Comparison of ENCODE assay signal across 9 mouse cellular contexts in the genomic region with DNA sequence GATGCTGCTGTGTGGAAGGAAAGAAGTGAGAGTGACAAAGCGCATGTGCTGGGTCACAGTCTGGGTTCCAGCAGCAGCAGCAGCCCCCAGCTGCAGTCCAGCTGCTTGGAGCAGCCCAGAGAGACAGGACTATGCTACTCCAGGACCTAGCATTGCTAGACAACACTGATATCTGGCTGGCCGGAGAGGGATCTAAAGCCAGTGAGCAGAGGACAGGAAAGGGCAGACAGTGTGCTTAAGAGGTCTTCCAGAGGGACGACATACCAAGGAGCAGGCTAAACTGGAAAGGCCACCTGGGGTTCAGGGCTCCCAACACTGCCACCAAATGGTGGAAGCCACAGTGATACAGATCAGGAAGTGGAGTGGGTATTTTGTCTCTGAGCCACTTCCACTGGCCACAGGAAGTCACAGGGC.
DNase-seq lines count a peak whose midpoint lies in the region; ATAC-seq and TF ChIP-seq lines count a peak whose summit lies in the region.
"Had no signal": no experiment of that assay in that cellular context is flagged by ENCODE, and none has a peak within 500 bp of the region (broad histone marks: within the 10 kb centered on the region; RNA-seq: fewer than 3 reads in every experiment).

No protein-coding gene starts in this region.

- peak; percentile 47 for TF ChIP-seq CTCF in hindbrain, postnatal 0 days (IDR thresholded peaks at IDR 0.05; ENCODE audit: low read depth)

- peak; percentile 26 for DNase-seq in hindbrain, postnatal 0 days (ENCODE audit: low spot score)
- DNase-seq in hindbrain, embryonic 11.5 days (ENCODE audit: low spot score) = no peak
- peak; percentile 71 to 75 for DNase-seq in heart, postnatal 14 days
- DNase-seq in T-cell, adult 2 months (ENCODE audit: low spot score) = no peak
- no peak for DNase-seq in ovary, postnatal 36 days (ENCODE audit: low spot score)

- intact Hi-C loops in heart, postnatal 14 days (cut with DNase I) = loop anchor here (2.0 to 5.0 kb wide), 2 partner anchors 80 to 250 kb away; no protein-coding TSS in a partner anchor

- no peaks in the 10 kb centered on the region for H3K36me3 ChIP-seq in hindbrain, postnatal 0 days (ENCODE audit: insufficient read depth, low read length)
- no peaks in the 10 kb centered on the region for H3K36me3 ChIP-seq in hindbrain, embryonic 11.5 days (ENCODE audit: control insufficient read depth, insufficient read depth, low read length)
- H3K36me3 ChIP-seq in limb, embryonic 12.5 days = no peaks in the 10 kb centered on the region
- H3K36me3 ChIP-seq: G1E had no signal

- no peaks in the 10 kb centered on the region for H3K27me3 ChIP-seq in hindbrain, postnatal 0 days (ENCODE audit: insufficient read depth, low read length)
- no peaks in the 10 kb centered on the region for H3K27me3 ChIP-seq in hindbrain, embryonic 11.5 days (ENCODE audit: control insufficient read depth, insufficient read depth, low read length)
- no peaks in the 10 kb centered on the region for H3K27me3 ChIP-seq in limb, embryonic 12.5 days

- H3K4me3 ChIP-seq in hindbrain, postnatal 0 days (ENCODE audit: low read length) = no peak overlapping the region
- no peak overlapping the region for H3K4me3 ChIP-seq in hindbrain, embryonic 11.5 days (ENCODE audit: low read depth, low read length)
- no peak overlapping the region for H3K4me3 ChIP-seq in brown adipose tissue, adult 24 weeks (ENCODE audit: insufficient read depth, low read depth, low read length)
- no peak overlapping the region for H3K4me3 ChIP-seq in limb, embryonic 12.5 days (replicated peaks)

- 39% methylated on average over 3 of the region's 3 CpGs for WGBS in hindbrain, postnatal 0 days
- 40% methylated on average over 3 of the region's 3 CpGs for WGBS in hindbrain, embryonic 11.5 days
- WGBS in limb, embryonic 12.5 days = 29% methylated on average over 3 of the region's 3 CpGs

- no peaks in the 10 kb centered on the region for H3K4me1 ChIP-seq in hindbrain, postnatal 0 days (ENCODE audit: insufficient read depth, low read length)
- H3K4me1 ChIP-seq in hindbrain, embryonic 11.5 days (replicated peaks; ENCODE audit: control insufficient read depth, insufficient read depth, low read length) = no peaks in the 10 kb centered on the region; the same call in 1 of the 2 replicates
- H3K4me1 ChIP-seq in brown adipose tissue, adult 24 weeks (ENCODE audit: control insufficient read depth, insufficient read depth, insufficient read length, low read length) = peaks cover 52% of the 10 kb centered on the region
- peaks cover 17% of the 10 kb centered on the region for H3K4me1 ChIP-seq in limb, embryonic 12.5 days (replicated peaks)

- no peak overlapping the region for H3K27ac ChIP-seq in hindbrain, postnatal 0 days
- H3K27ac ChIP-seq in hindbrain, embryonic 11.5 days (ENCODE audit: low read depth, low read length) = no peak overlapping the region
- H3K27ac ChIP-seq in brown adipose tissue, adult 24 weeks (replicated peaks; ENCODE audit: low read depth, low read length) = peak overlapping the region; percentile 83
- H3K27ac ChIP-seq in limb, embryonic 12.5 days = 0 out of 2 replicates have a peak overlapping the region, but pooled peaks have one; percentile 2

- ATAC-seq in hindbrain, postnatal 0 days = no peak
- ATAC-seq in hindbrain, embryonic 11.5 days (ENCODE audit: low FRiP score) = no peak
- ATAC-seq in limb, embryonic 12.5 days (ENCODE audit: insufficient number of reproducible peaks, insufficient read depth, low FRiP score, low TSS enrichment, low read depth) = no peak
- no peak for ATAC-seq in activated CD4-positive, CD25-positive, alpha-beta regulatory T cell, adult 4 months

- H3K4me2 ChIP-seq in hindbrain, postnatal 0 days (ENCODE audit: low read depth, low read length) = no peak overlapping the region
- H3K4me2 ChIP-seq in hindbrain, embryonic 11.5 days (replicated peaks; ENCODE audit: low read depth, low read length) = no peak overlapping the region
- H3K4me2 ChIP-seq in limb, embryonic 12.5 days = no peak overlapping the region

- no peak overlapping the region for H3K9ac ChIP-seq in hindbrain, postnatal 0 days (replicated peaks; ENCODE audit: low read length)
- H3K9ac ChIP-seq in hindbrain, embryonic 11.5 days (ENCODE audit: low read depth, low read length) = no peak overlapping the region
- H3K9ac ChIP-seq in limb, embryonic 12.5 days (replicated peaks) = no peak overlapping the region

- H3K9me3 ChIP-seq in hindbrain, postnatal 0 days (ENCODE audit: low read length) = no peaks in the 10 kb centered on the region
- H3K9me3 ChIP-seq in hindbrain, embryonic 11.5 days (ENCODE audit: control insufficient read depth, low read length) = no peaks in the 10 kb centered on the region
- no peaks in the 10 kb centered on the region for H3K9me3 ChIP-seq in limb, embryonic 12.5 days
- H3K9me3 ChIP-seq: G1E had no signal

Comparison
In these comparisons a context has a peak if more than half of its experiments do, and no peak if none do; other contexts are left out.
1. DNase-seq: peak in hindbrain, postnatal 0 days (single experiment) and heart, postnatal 14 days (2 of 2); none in hindbrain, embryonic 11.5 days (single experiment), T-cell, adult 2 months (single experiment) and ovary, postnatal 36 days (single experiment).
2. H3K27ac ChIP-seq: peak in brown adipose tissue, adult 24 weeks (single experiment) and limb, embryonic 12.5 days (single experiment); none in hindbrain, postnatal 0 days (single experiment) and hindbrain, embryonic 11.5 days (single experiment).